Mouse (Mus musculus) cortical plate, adult 2 months (tissue): ENCODE measurements around the gene Tuba1a. TPM values are rescaled to one million over a fixed set of nuclear protein-coding genes. Genes with fewer than 3 reads are reported as not detected.

Experiments used
- H3K27ac ChIP-seq: fragments of 200-500 bp; 2 replicates; pipeline ENCODE4 v1.5.1; 2012; ENCODE audit warnings: low read length, control low read depth, inconsistent platforms; ENCODE audit not compliant: insufficient read depth
- H3K4me1 ChIP-seq: fragments of 200-500 bp; 2 replicates; pipeline ENCODE4 v1.6.1; 2011; ENCODE audit warnings: low read length; ENCODE audit not compliant: control insufficient read depth, insufficient read depth
- H3K4me3 ChIP-seq: fragments of 200-500 bp; 2 replicates; pipeline ENCODE4 v1.5.1; 2011; ENCODE audit warnings: mild to moderate bottlenecking, low read length, control low read depth; ENCODE audit not compliant: insufficient read depth
- CTCF ChIP-seq: fragments of 200-500 bp; IDR thresholded peaks from 2 replicates; pipeline ENCODE4 v1.5.1; 2011; ENCODE audit warnings: mild to moderate bottlenecking, control low read depth, low read length; ENCODE audit not compliant: insufficient read depth; ENCODE audit errors: extremely low read depth
- POLR2A ChIP-seq: fragments of 200-500 bp; IDR thresholded peaks from 2 replicates; pipeline ENCODE4 v1.6.1; 2011; ENCODE audit warnings: mild to moderate bottlenecking, low read length, control low read depth; ENCODE audit not compliant: insufficient read depth; ENCODE audit errors: extremely low read depth
- polyA plus RNA-seq: library from polyadenylated mRNA; depleted of rRNA; stranded (reverse); fragments of >200 nt; gene quantifications from 2 replicates; pipeline ENCODE4 v1.2.3, GENCODE M21; 2012

The Tuba1a gene
- polyA plus RNA-seq, 1 experiment = 1,512 TPM

- H3K4me1 ChIP-seq = peaks cover 6% of the 10 kb centered on the region; the same call in 1 of the 2 replicates
- peak overlapping the region; percentile 54 for H3K4me3 ChIP-seq
- TF ChIP-seq CTCF = no peak
- TF ChIP-seq POLR2A = no peak
- peak overlapping the region; percentile 93 for H3K27ac ChIP-seq
These were observed 32.6 kb upstream of the Tuba1a start for GRCm38 (mm10) chr15:98985982-98986715.

- Histone ChIP-seq H3K27ac (peak overlapping the region; percentile 93), H3K4me3 (peak overlapping the region; percentile 54), H3K4me1 (peaks cover 6% of the 10 kb centered on the region; the same call in 1 of the 2 replicates)
- TF ChIP-seq CTCF (no peak), POLR2A (peak; percentile 93)
These were observed 31.9 kb upstream of the Tuba1a start for GRCm38 (mm10) chr15:98985240-98985981.

GRCm38 (mm10) chr15:98984681-98985080 lies 31.2 kb upstream of the Tuba1a start:
- Histone ChIP-seq H3K27ac (0 out of 2 replicates have a peak overlapping the region, but pooled peaks have one; percentile 60), H3K4me3 (peak overlapping the region; percentile 54), H3K4me1 (peaks cover 8% of the 10 kb centered on the region)
- no peak for TF ChIP-seq CTCF

GRCm38 (mm10) chr15:98983431-98984081 lies 30.1 kb upstream of the Tuba1a start:
- Histone ChIP-seq H3K4me3 (peak overlapping the region; percentile 54), H3K4me1 (peaks cover 8% of the 10 kb centered on the region), H3K27ac (peak overlapping the region; percentile 71)
- TF ChIP-seq POLR2A (0 out of 2 replicates have a peak, but pooled peaks have one; percentile 11), CTCF (no peak)

GRCm38 (mm10) chr15:98982100-98982499 lies 28.6 kb upstream of the Tuba1a start:
- Histone ChIP-seq H3K4me3 (no peak overlapping the region), H3K27ac (no peak overlapping the region), H3K4me1 (peaks cover 15% of the 10 kb centered on the region)
- no peak for TF ChIP-seq POLR2A
- TF ChIP-seq CTCF = no peak

- H3K4me1 ChIP-seq = peaks cover 15% of the 10 kb centered on the region
- no peak overlapping the region for H3K27ac ChIP-seq
- TF ChIP-seq CTCF = no peak
- no peak for TF ChIP-seq POLR2A
- no peak overlapping the region for H3K4me3 ChIP-seq
These were observed 26.6 kb upstream of the Tuba1a start for GRCm38 (mm10) chr15:98980012-98980614.

- no peak overlapping the region for H3K4me3 ChIP-seq
- H3K27ac ChIP-seq = 0 out of 2 replicates have a peak overlapping the region, but pooled peaks have one; percentile 12
- peaks cover 14% of the 10 kb centered on the region for H3K4me1 ChIP-seq
- TF ChIP-seq POLR2A = no peak
- no peak for TF ChIP-seq CTCF
These were observed 25.1 kb upstream of the Tuba1a start for GRCm38 (mm10) chr15:98978409-98979172.

- TF ChIP-seq CTCF (no peak), POLR2A (no peak)
- Histone ChIP-seq H3K4me1 (peaks cover 11% of the 10 kb centered on the region), H3K4me3 (no peak overlapping the region)
These were observed 24.4 kb upstream of the Tuba1a start for GRCm38 (mm10) chr15:98977759-98978408.

More at GRCm38 (mm10) chr15:98977759-98978408, 24.4 kb upstream of the Tuba1a start:
- peak overlapping the region; percentile 79 for H3K27ac ChIP-seq
